Comparison of ENCODE assay signal across 32 mouse cellular contexts in genomic region chr4:84096081-84096480, GRCm38 (mm10).
DNase-seq lines count a peak whose midpoint lies in the region; ATAC-seq and TF ChIP-seq lines count a peak whose summit lies in the region.
"Had no signal": no experiment of that assay in that cellular context is flagged by ENCODE, and none has a peak within 500 bp of the region (broad histone marks: within the 10 kb centered on the region; RNA-seq: fewer than 3 reads in every experiment).

No protein-coding gene starts in this region.

- WGBS in intestine, embryonic 15.5 days = 71% methylated on average over 4 of the region's 4 CpGs
- WGBS in intestine, embryonic 16.5 days = 82% methylated on average over 4 of the region's 4 CpGs
- 73% methylated on average over 4 of the region's 4 CpGs for WGBS in lung, embryonic 14.5 days
- 87% methylated on average over 4 of the region's 4 CpGs for WGBS in forebrain, postnatal 0 days
- WGBS in hindbrain, embryonic 14.5 days = 87% methylated on average over 4 of the region's 4 CpGs
- WGBS in hindbrain, embryonic 10.5 days = 88% methylated on average over 4 of the region's 4 CpGs

- no peak overlapping the region for H3K9ac ChIP-seq in intestine, embryonic 15.5 days
- H3K9ac ChIP-seq in intestine, embryonic 16.5 days (ENCODE audit: low read depth, low read length) = no peak overlapping the region
- no peak overlapping the region for H3K9ac ChIP-seq in lung, embryonic 14.5 days
- H3K9ac ChIP-seq in forebrain, postnatal 0 days = no peak overlapping the region
- no peak overlapping the region for H3K9ac ChIP-seq in hindbrain, embryonic 14.5 days
- H3K9ac ChIP-seq: forebrain, embryonic 12.5 days; hindbrain, embryonic 13.5 days; limb, embryonic 13.5 days; midbrain, embryonic 12.5 days; neural tube, embryonic 12.5 days had no signal

- H3K9me3 ChIP-seq in intestine, embryonic 15.5 days = no peaks in the 10 kb centered on the region
- H3K9me3 ChIP-seq in intestine, embryonic 16.5 days (ENCODE audit: control insufficient read depth, low read length) = no peaks in the 10 kb centered on the region
- no peaks in the 10 kb centered on the region for H3K9me3 ChIP-seq in lung, embryonic 14.5 days (ENCODE audit: low read depth, low read length)
- no peaks in the 10 kb centered on the region for H3K9me3 ChIP-seq in forebrain, postnatal 0 days (ENCODE audit: low read length)
- no peaks in the 10 kb centered on the region for H3K9me3 ChIP-seq in hindbrain, embryonic 14.5 days (ENCODE audit: control insufficient read depth, low read length)
- no peaks in the 10 kb centered on the region for H3K9me3 ChIP-seq in hindbrain, embryonic 10.5 days
- H3K9me3 ChIP-seq: forebrain, embryonic 12.5 days; hindbrain, embryonic 13.5 days; limb, embryonic 13.5 days; midbrain, embryonic 12.5 days; neural tube, embryonic 12.5 days had no signal

- H3K27me3 ChIP-seq in intestine, embryonic 15.5 days (replicated peaks) = no peaks in the 10 kb centered on the region
- no peaks in the 10 kb centered on the region for H3K27me3 ChIP-seq in intestine, embryonic 16.5 days (replicated peaks; ENCODE audit: control insufficient read depth, insufficient read depth, low read length)
- H3K27me3 ChIP-seq in lung, embryonic 14.5 days (ENCODE audit: insufficient read depth, low read length) = no peaks in the 10 kb centered on the region
- H3K27me3 ChIP-seq in forebrain, postnatal 0 days (ENCODE audit: insufficient read depth, low read length) = no peaks in the 10 kb centered on the region
- H3K27me3 ChIP-seq in hindbrain, embryonic 14.5 days (ENCODE audit: control insufficient read depth, insufficient read depth, low read length) = no peaks in the 10 kb centered on the region
- no peaks in the 10 kb centered on the region for H3K27me3 ChIP-seq in hindbrain, embryonic 10.5 days (ENCODE audit: insufficient read depth, poor library complexity, severe bottlenecking)
- H3K27me3 ChIP-seq: forebrain, embryonic 12.5 days; hindbrain, embryonic 13.5 days; limb, embryonic 13.5 days; megakaryocyte, embryonic 14.5 days; midbrain, embryonic 12.5 days; neural tube, embryonic 12.5 days had no signal

- DNase-seq in lung, embryonic 14.5 days = peak; percentile 45
- DNase-seq in lung, postnatal 4 days = no peak
- DNase-seq in fibroblast of lung, adult 2 months (ENCODE audit: low read depth) = peak; percentile 82
- no peak for DNase-seq in forebrain, postnatal 0 days
- DNase-seq in hindbrain, embryonic 14.5 days (ENCODE audit: low spot score) = no peak
- no peak for DNase-seq in hindbrain, embryonic 10.5 days (ENCODE audit: low spot score)
- DNase-seq: adrenal gland, adult 8-10 months; cerebellum, adult 2 months; cerebellum, postnatal 14 days; gastrocnemius, postnatal 14 days; heart, postnatal 36 days; kidney, postnatal 14 days; lung, postnatal 36 days; right cerebral cortex, adult 18-20 months; spleen, adult 18-20 months; thymus, postnatal 25 days had no signal

- no peak for TF ChIP-seq CTCF in lung, embryonic 14.5 days (IDR thresholded peaks at IDR 0.05; ENCODE audit: low read depth)
- TF ChIP-seq CTCF in forebrain, postnatal 0 days (IDR thresholded peaks at IDR 0.05; ENCODE audit: low read depth) = no peak

- no peak for ATAC-seq in intestine, embryonic 15.5 days
- ATAC-seq in intestine, embryonic 16.5 days = no peak
- ATAC-seq in lung, embryonic 14.5 days (ENCODE audit: insufficient read depth) = no peak
- no peak for ATAC-seq in forebrain, postnatal 0 days
- no peak for ATAC-seq in hindbrain, embryonic 14.5 days (ENCODE audit: low FRiP score)
- ATAC-seq: activated CD4-positive, CD25-positive, alpha-beta regulatory T cell, adult 4 months; CD4-positive, CD25-positive, alpha-beta regulatory T cell, adult 4 months; inflammation-experienced regulatory T-cells, adult 6 months had no signal

- H3K36me3 ChIP-seq in intestine, embryonic 15.5 days = no peaks in the 10 kb centered on the region
- H3K36me3 ChIP-seq in intestine, embryonic 16.5 days (ENCODE audit: control insufficient read depth, insufficient read depth, low read length) = no peaks in the 10 kb centered on the region
- no peaks in the 10 kb centered on the region for H3K36me3 ChIP-seq in lung, embryonic 14.5 days (ENCODE audit: insufficient read depth)
- H3K36me3 ChIP-seq in forebrain, postnatal 0 days (ENCODE audit: insufficient read depth) = no peaks in the 10 kb centered on the region
- H3K36me3 ChIP-seq in hindbrain, embryonic 14.5 days (replicated peaks; ENCODE audit: control insufficient read depth, insufficient read depth) = no peaks in the 10 kb centered on the region
- no peaks in the 10 kb centered on the region for H3K36me3 ChIP-seq in hindbrain, embryonic 10.5 days
- H3K36me3 ChIP-seq: forebrain, embryonic 12.5 days; hindbrain, embryonic 13.5 days; limb, embryonic 13.5 days; midbrain, embryonic 12.5 days; neural tube, embryonic 12.5 days had no signal

- 0 out of 2 replicates have a peak overlapping the region, but pooled peaks have one; percentile 44 for H3K27ac ChIP-seq in intestine, embryonic 15.5 days
- no peak overlapping the region for H3K27ac ChIP-seq in intestine, embryonic 16.5 days (ENCODE audit: low read length)
- H3K27ac ChIP-seq in lung, embryonic 14.5 days (ENCODE audit: low read depth) = peak overlapping the region; percentile 40; the same call in 1 of the 2 replicates
- no peak overlapping the region for H3K27ac ChIP-seq in forebrain, postnatal 0 days (ENCODE audit: low read depth, low read length)
- no peak overlapping the region for H3K27ac ChIP-seq in hindbrain, embryonic 14.5 days
- H3K27ac ChIP-seq in hindbrain, embryonic 10.5 days = no peak overlapping the region
- H3K27ac ChIP-seq: forebrain, embryonic 12.5 days; hindbrain, embryonic 13.5 days; layer of hippocampus, adult 2 months; limb, embryonic 13.5 days; midbrain, embryonic 12.5 days; neural tube, embryonic 12.5 days had no signal

- H3K4me2 ChIP-seq in intestine, embryonic 15.5 days (replicated peaks) = no peak overlapping the region
- no peak overlapping the region for H3K4me2 ChIP-seq in intestine, embryonic 16.5 days (ENCODE audit: low read depth, low read length)
- no peak overlapping the region for H3K4me2 ChIP-seq in lung, embryonic 14.5 days
- no peak overlapping the region for H3K4me2 ChIP-seq in forebrain, postnatal 0 days (ENCODE audit: low read depth)
- no peak overlapping the region for H3K4me2 ChIP-seq in hindbrain, embryonic 14.5 days (replicated peaks)
- H3K4me2 ChIP-seq: forebrain, embryonic 12.5 days; heart, embryonic 11.5 days; hindbrain, embryonic 13.5 days; limb, embryonic 13.5 days; liver, embryonic 11.5 days; midbrain, embryonic 12.5 days; neural tube, embryonic 12.5 days had no signal

- H3K4me3 ChIP-seq in intestine, embryonic 15.5 days (replicated peaks) = no peak overlapping the region
- no peak overlapping the region for H3K4me3 ChIP-seq in intestine, embryonic 16.5 days (ENCODE audit: low read length)
- no peak overlapping the region for H3K4me3 ChIP-seq in lung, embryonic 14.5 days (ENCODE audit: low read depth, low read length)
- no peak overlapping the region for H3K4me3 ChIP-seq in forebrain, postnatal 0 days (ENCODE audit: low read depth, low read length)
- no peak overlapping the region for H3K4me3 ChIP-seq in hindbrain, embryonic 14.5 days (replicated peaks; ENCODE audit: low read length)
- no peak overlapping the region for H3K4me3 ChIP-seq in hindbrain, embryonic 10.5 days
- H3K4me3 ChIP-seq: erythroblast, embryonic 14.5 days; forebrain, embryonic 12.5 days; hindbrain, embryonic 13.5 days; layer of hippocampus, adult 2 months; limb, embryonic 13.5 days; megakaryocyte, embryonic 14.5 days; midbrain, embryonic 12.5 days; myocyte; neural tube, embryonic 12.5 days had no signal

- H3K4me1 ChIP-seq in intestine, embryonic 15.5 days (replicated peaks) = no peaks in the 10 kb centered on the region; the same call in 1 of the 2 replicates
- 0 out of 2 replicates have a peak, but pooled peaks cover 9% of the 10 kb centered on the region for H3K4me1 ChIP-seq in intestine, embryonic 16.5 days (ENCODE audit: control insufficient read depth, insufficient read depth, low read length)
- H3K4me1 ChIP-seq in lung, embryonic 14.5 days (ENCODE audit: insufficient read depth) = no peaks in the 10 kb centered on the region; the same call in 1 of the 2 replicates
- no peaks in the 10 kb centered on the region for H3K4me1 ChIP-seq in forebrain, postnatal 0 days (ENCODE audit: insufficient read depth)
- no peaks in the 10 kb centered on the region for H3K4me1 ChIP-seq in hindbrain, embryonic 14.5 days (replicated peaks; ENCODE audit: control insufficient read depth, insufficient read depth, low read length)
- peaks cover 10% of the 10 kb centered on the region; the same call in 1 of the 2 replicates for H3K4me1 ChIP-seq in hindbrain, embryonic 10.5 days (replicated peaks)
- H3K4me1 ChIP-seq: forebrain, embryonic 12.5 days; megakaryocyte, embryonic 14.5 days; neural tube, embryonic 12.5 days had no signal

Comparison
In these comparisons a context has a peak if more than half of its experiments do, and no peak if none do; other contexts are left out.
1. H3K27ac ChIP-seq: peak in intestine, embryonic 15.5 days (single experiment) and lung, embryonic 14.5 days (single experiment); none in intestine, embryonic 16.5 days (single experiment), forebrain, postnatal 0 days (single experiment), hindbrain, embryonic 14.5 days (single experiment) and hindbrain, embryonic 10.5 days (single experiment).
2. DNase-seq: peak in lung, embryonic 14.5 days (single experiment) and fibroblast of lung, adult 2 months (single experiment); none in lung, postnatal 4 days (0 of 2), forebrain, postnatal 0 days (single experiment), hindbrain, embryonic 14.5 days (single experiment) and hindbrain, embryonic 10.5 days (single experiment).